Mouse (Mus musculus) midbrain, embryonic 10.5 days (tissue): ENCODE measurements at regions not wholly inside any gene's neighbourhood (a gene's known extent, or its start where the extent isn't known, plus 50 kb on each side); places are given as distances from the start of the nearest gene placed in this dataset.

ENCODE experiments used
- DNase-seq: peaks from one replicate; pipeline ENCODE4 v3.0.0-alpha.2; 2017; ENCODE audit warnings: low spot score
- H3K27ac ChIP-seq: fragments of 300-500 bp; sonication (generic); replicated peaks from 2 replicates; pipeline ENCODE4 v1.5.1; 2016; ENCODE audit warnings: mild to moderate bottlenecking
- H3K27me3 ChIP-seq: fragments of 300-500 bp; sonication (generic); 2 replicates; pipeline ENCODE4 v1.6.1; 2016; ENCODE audit warnings: low read depth, mild to moderate bottlenecking; ENCODE audit not compliant: poor library complexity, severe bottlenecking
- H3K36me3 ChIP-seq: fragments of 300-500 bp; sonication (generic); 2 replicates; pipeline ENCODE4 v1.6.1; 2016; ENCODE audit warnings: mild to moderate bottlenecking, moderate library complexity
- H3K4me1 ChIP-seq: fragments of 300-500 bp; sonication (generic); 2 replicates; pipeline ENCODE4 v1.6.1; 2016
- H3K4me3 ChIP-seq: fragments of 300-500 bp; sonication (generic); 2 replicates; pipeline ENCODE4 v1.5.1; 2016; ENCODE audit warnings: mild to moderate bottlenecking, moderate library complexity
- H3K9me3 ChIP-seq: fragments of 300-500 bp; sonication (generic); replicated peaks from 2 replicates; pipeline ENCODE4 v1.6.1; 2016; ENCODE audit warnings: mild to moderate bottlenecking
- WGBS: fragments of 180-500 bp; shearing (Covaris S2); methylation state at CpG from one replicate; pipeline ENCODE4 v1.1.7; 2016; 5-methylcytosine and 5-hydroxymethylcytosine counted together

- H3K36me3 ChIP-seq: no peaks in the 10 kb centered on the region
- H3K27ac ChIP-seq: no peak overlapping the region
- no peaks in the 10 kb centered on the region for H3K9me3 ChIP-seq
- WGBS: 57% methylated on average over 2 of the region's 2 CpGs
- peaks cover 5% of the 10 kb centered on the region; the same call in 1 of the 2 replicates for H3K4me1 ChIP-seq
- no peak overlapping the region for H3K4me3 ChIP-seq
- H3K27me3 ChIP-seq: no peaks in the 10 kb centered on the region
- peak; percentile 18 for DNase-seq
These were observed 555.8 kb downstream of the Trib2 start for GRCm38 (mm10) chr12:15260907-15261415.

- Histone ChIP-seq H3K27me3 (no peaks in the 10 kb centered on the region), H3K27ac (no peak overlapping the region), H3K4me3 (no peak overlapping the region), H3K4me1 (no peaks in the 10 kb centered on the region), H3K36me3 (no peaks in the 10 kb centered on the region), H3K9me3 (no peaks in the 10 kb centered on the region)
- DNase-seq: no peak
- 71% methylated on average over 4 of the region's 4 CpGs for WGBS
These were observed 571.8 kb downstream of the Trib2 start for GRCm38 (mm10) chr12:15244966-15245365.

- 92% methylated on average over 5 of the region's 5 CpGs for WGBS
- no peak overlapping the region for H3K27ac ChIP-seq
- DNase-seq: no peak
- H3K27me3 ChIP-seq: no peaks in the 10 kb centered on the region
- H3K9me3 ChIP-seq: no peaks in the 10 kb centered on the region
- no peaks in the 10 kb centered on the region for H3K36me3 ChIP-seq
- peaks cover 4% of the 10 kb centered on the region; the same call in 1 of the 2 replicates for H3K4me1 ChIP-seq
- no peak overlapping the region for H3K4me3 ChIP-seq
These were observed 594.1 kb downstream of the Trib2 start for GRCm38 (mm10) chr12:15222497-15223170.

GRCm38 (mm10) chr12:15218504-15218903 lies 598.2 kb downstream of the Trib2 start:
- no peak overlapping the region for H3K27ac ChIP-seq
- DNase-seq: no peak

GRCm38 (mm10) chr12:15216180-15216579 lies 600.5 kb downstream of the Trib2 start:
- no peaks in the 10 kb centered on the region for H3K27me3 ChIP-seq
- no peak for DNase-seq
- WGBS: 89% methylated on average over 3 of the region's 3 CpGs
- no peaks in the 10 kb centered on the region for H3K9me3 ChIP-seq
- H3K27ac ChIP-seq: no peak overlapping the region
- H3K36me3 ChIP-seq: no peaks in the 10 kb centered on the region
- peaks cover 4% of the 10 kb centered on the region; the same call in 1 of the 2 replicates for H3K4me1 ChIP-seq
- H3K4me3 ChIP-seq: no peak overlapping the region

More at GRCm38 (mm10) chr12:15218504-15218903, 598.2 kb downstream of the Trib2 start:
- Histone ChIP-seq H3K4me3 (no peak overlapping the region), H3K4me1 (peaks cover 4% of the 10 kb centered on the region; the same call in 1 of the 2 replicates), H3K36me3 (no peaks in the 10 kb centered on the region), H3K9me3 (no peaks in the 10 kb centered on the region), H3K27me3 (no peaks in the 10 kb centered on the region)
- 56% methylated on average over 8 of the region's 8 CpGs for WGBS

GRCm38 (mm10) chr12:15174411-15175041 lies 642.2 kb downstream of the Trib2 start:
- Histone ChIP-seq H3K4me3 (no peak overlapping the region), H3K27ac (no peak overlapping the region), H3K9me3 (no peaks in the 10 kb centered on the region), H3K4me1 (no peaks in the 10 kb centered on the region), H3K36me3 (no peaks in the 10 kb centered on the region), H3K27me3 (no peaks in the 10 kb centered on the region)
- DNase-seq: no peak
- WGBS: 88% methylated on average over 6 of the region's 6 CpGs

GRCm38 (mm10) chr12:15162605-15163004 lies 654.1 kb downstream of the Trib2 start:
- Histone ChIP-seq H3K27ac (no peak overlapping the region), H3K9me3 (no peaks in the 10 kb centered on the region), H3K4me3 (no peak overlapping the region), H3K4me1 (no peaks in the 10 kb centered on the region), H3K27me3 (no peaks in the 10 kb centered on the region), H3K36me3 (no peaks in the 10 kb centered on the region)
- DNase-seq: no peak
- 84% methylated on average over 5 of the region's 5 CpGs for WGBS

GRCm38 (mm10) chr12:15161864-15162263 lies 654.9 kb downstream of the Trib2 start:
- no peaks in the 10 kb centered on the region for H3K27me3 ChIP-seq
- no peak for DNase-seq
- no peaks in the 10 kb centered on the region for H3K36me3 ChIP-seq
- no peaks in the 10 kb centered on the region for H3K4me1 ChIP-seq
- H3K27ac ChIP-seq: no peak overlapping the region
- H3K4me3 ChIP-seq: no peak overlapping the region
- no peaks in the 10 kb centered on the region for H3K9me3 ChIP-seq
- WGBS: 70% methylated on average over 3 of the region's 3 CpGs

- no peaks in the 10 kb centered on the region for H3K9me3 ChIP-seq
- no peaks in the 10 kb centered on the region for H3K27me3 ChIP-seq
- H3K36me3 ChIP-seq: no peaks in the 10 kb centered on the region
- H3K27ac ChIP-seq: no peak overlapping the region
- WGBS: 89% methylated on average over 2 of the region's 2 CpGs
- H3K4me1 ChIP-seq: no peaks in the 10 kb centered on the region
- no peak for DNase-seq
- H3K4me3 ChIP-seq: no peak overlapping the region
These were observed 656.2 kb downstream of the Trib2 start for GRCm38 (mm10) chr12:15160478-15160998.

GRCm38 (mm10) chr12:15146398-15146797 lies 670.3 kb downstream of the Trib2 start:
- Histone ChIP-seq H3K4me1 (no peaks in the 10 kb centered on the region), H3K9me3 (no peaks in the 10 kb centered on the region), H3K27me3 (no peaks in the 10 kb centered on the region), H3K36me3 (no peaks in the 10 kb centered on the region), H3K27ac (no peak overlapping the region), H3K4me3 (no peak overlapping the region)
- no peak for DNase-seq
- WGBS: 81% methylated on average over 2 of the region's 2 CpGs

- Histone ChIP-seq H3K36me3 (no peaks in the 10 kb centered on the region), H3K9me3 (no peaks in the 10 kb centered on the region), H3K27me3 (no peaks in the 10 kb centered on the region), H3K27ac (no peak overlapping the region), H3K4me1 (no peaks in the 10 kb centered on the region), H3K4me3 (no peak overlapping the region)
- no peak for DNase-seq
- WGBS: 83% methylated on average over 5 of the region's 5 CpGs
These were observed 679.7 kb downstream of the Trib2 start for GRCm38 (mm10) chr12:15137039-15137438.

- no peaks in the 10 kb centered on the region for H3K27me3 ChIP-seq
- 81% methylated on average over 3 of the region's 3 CpGs for WGBS
- H3K4me1 ChIP-seq: no peaks in the 10 kb centered on the region
- H3K4me3 ChIP-seq: no peak overlapping the region
- H3K36me3 ChIP-seq: no peaks in the 10 kb centered on the region
- no peak overlapping the region for H3K27ac ChIP-seq
- DNase-seq: no peak
- H3K9me3 ChIP-seq: no peaks in the 10 kb centered on the region
These were observed 692.5 kb downstream of the Trib2 start for GRCm38 (mm10) chr12:15124179-15124578.

- Histone ChIP-seq H3K27ac (no peak overlapping the region), H3K27me3 (no peaks in the 10 kb centered on the region), H3K36me3 (no peaks in the 10 kb centered on the region), H3K9me3 (no peaks in the 10 kb centered on the region), H3K4me1 (no peaks in the 10 kb centered on the region), H3K4me3 (no peak overlapping the region)
- no peak for DNase-seq
- 86% methylated on average over 4 of the region's 4 CpGs for WGBS
These were observed 694.0 kb downstream of the Trib2 start for GRCm38 (mm10) chr12:15122586-15123212.
